ENCODE assay signal across 9 mouse cellular contexts in the genomic region with DNA sequence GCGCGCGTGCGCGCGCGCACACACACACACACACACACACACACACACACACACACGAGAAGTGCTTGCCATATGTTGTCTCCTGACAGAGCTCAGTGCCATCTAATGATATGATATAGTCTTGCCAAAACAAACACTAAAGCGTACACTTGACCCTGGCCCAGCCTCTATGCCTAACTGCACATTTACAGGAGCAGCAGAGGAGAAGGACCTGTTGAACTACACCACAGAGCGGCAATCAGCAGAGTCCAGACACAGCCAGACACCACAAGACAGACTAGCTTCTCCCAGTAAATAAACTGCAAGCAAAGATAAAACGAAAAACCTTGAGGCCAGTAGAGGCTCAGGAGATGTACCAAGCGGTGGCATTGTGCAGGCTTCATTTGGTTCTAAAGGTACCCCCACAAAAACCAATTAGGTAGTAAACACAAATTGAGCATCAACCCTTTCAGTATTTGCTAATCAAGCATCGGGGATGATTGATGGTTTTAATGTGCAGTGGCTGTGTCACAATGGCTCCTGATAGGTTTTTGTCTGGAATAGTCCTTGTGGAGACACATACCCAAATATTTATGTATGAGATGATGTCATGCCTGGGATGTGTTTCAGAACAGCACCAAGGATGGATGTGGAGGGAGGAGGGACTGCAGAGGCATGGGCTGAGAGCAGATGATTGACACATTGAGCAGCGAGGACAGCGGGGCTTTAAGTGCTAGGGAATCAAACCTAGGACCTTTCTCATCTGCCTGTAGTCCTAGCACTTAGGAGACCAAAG.
DNase-seq lines count a peak whose midpoint lies in the region; ATAC-seq lines count a peak whose summit lies in the region.
"Had no signal": no experiment of that assay in that cellular context is flagged by ENCODE, and none has a peak within 500 bp of the region (broad histone marks: within the 10 kb centered on the region; RNA-seq: fewer than 3 reads in every experiment).

No protein-coding gene starts in this region.

- H3K36me3 ChIP-seq in kidney, embryonic 15.5 days: peaks cover 3% of the 10 kb centered on the region; the same call in 1 of the 2 replicates
- no peaks in the 10 kb centered on the region for H3K36me3 ChIP-seq in intestine, embryonic 16.5 days (ENCODE audit: control insufficient read depth, insufficient read depth, low read length)

- no peak overlapping the region for H3K9ac ChIP-seq in kidney, embryonic 15.5 days
- H3K9ac ChIP-seq in intestine, embryonic 16.5 days (ENCODE audit: low read depth, low read length): peak overlapping the region; percentile 31; the same call in 1 of the 2 replicates

- no peak for DNase-seq in kidney, adult 9 months
- DNase-seq in retina, embryonic 14.5 days (ENCODE audit: low spot score): peak; percentile 48
- DNase-seq in layer of hippocampus, postnatal 25 days (ENCODE audit: extremely low spot score in 1 of 2, low spot score in 1 of 2): no peak
- DNase-seq in gastrocnemius, postnatal 25 days: no peak
- no peak for DNase-seq in urinary bladder, adult 18-20 months (ENCODE audit: low spot score in 2 of 2)
- DNase-seq: kidney, postnatal 36 days had no signal

- H3K4me3 ChIP-seq in kidney, embryonic 15.5 days (replicated peaks): no peak overlapping the region
- H3K4me3 ChIP-seq in intestine, embryonic 16.5 days (ENCODE audit: low read length): no peak overlapping the region

- 74% methylated on average over 15 of the region's 15 CpGs for WGBS in kidney, embryonic 15.5 days
- 73% methylated on average over 15 of the region's 15 CpGs for WGBS in intestine, embryonic 16.5 days

- no peak overlapping the region for H3K4me2 ChIP-seq in kidney, embryonic 15.5 days
- no peak overlapping the region for H3K4me2 ChIP-seq in intestine, embryonic 16.5 days (ENCODE audit: low read depth, low read length)

- peaks cover 41% of the 10 kb centered on the region for H3K4me1 ChIP-seq in kidney, embryonic 15.5 days
- H3K4me1 ChIP-seq in intestine, embryonic 16.5 days (ENCODE audit: control insufficient read depth, insufficient read depth, low read length): peaks cover 32% of the 10 kb centered on the region

- no peak for ATAC-seq in kidney, embryonic 15.5 days (replicated peaks; ENCODE audit: low FRiP score)
- ATAC-seq in common myeloid progenitor, adult 5-6 weeks (replicated peaks; ENCODE audit: low read depth, poor library complexity, severe bottlenecking): peak; percentile 93
- peak; percentile 61 for ATAC-seq in intestine, embryonic 16.5 days

- 0 out of 2 replicates have a peak, but pooled peaks cover 3% of the 10 kb centered on the region for H3K9me3 ChIP-seq in kidney, embryonic 15.5 days (replicated peaks)
- H3K9me3 ChIP-seq in intestine, embryonic 16.5 days (ENCODE audit: control insufficient read depth, low read length): no peaks in the 10 kb centered on the region

- peak overlapping the region; percentile 6 for H3K27ac ChIP-seq in kidney, embryonic 15.5 days
- H3K27ac ChIP-seq in intestine, embryonic 16.5 days (ENCODE audit: low read length): peak overlapping the region; percentile 50

- H3K27me3 ChIP-seq in kidney, embryonic 15.5 days: no peaks in the 10 kb centered on the region
- H3K27me3 ChIP-seq in intestine, embryonic 16.5 days (replicated peaks; ENCODE audit: control insufficient read depth, insufficient read depth, low read length): no peaks in the 10 kb centered on the region
